Mouse (Mus musculus): ENCODE measurements around the gene Tmem50b. TPM values are rescaled to one million over a fixed set of nuclear protein-coding genes. Genes with fewer than 3 reads are reported as not detected.
"Not testable (repeated sequence)": the region's sequence is repeated elsewhere in the genome, so short reads cannot be mapped to it uniquely, and the experiment has no call there.

Gene Tmem50b
- polyA plus RNA-seq, 1 experiment from 2014 or later, result 47.7 TPM

DNA sequence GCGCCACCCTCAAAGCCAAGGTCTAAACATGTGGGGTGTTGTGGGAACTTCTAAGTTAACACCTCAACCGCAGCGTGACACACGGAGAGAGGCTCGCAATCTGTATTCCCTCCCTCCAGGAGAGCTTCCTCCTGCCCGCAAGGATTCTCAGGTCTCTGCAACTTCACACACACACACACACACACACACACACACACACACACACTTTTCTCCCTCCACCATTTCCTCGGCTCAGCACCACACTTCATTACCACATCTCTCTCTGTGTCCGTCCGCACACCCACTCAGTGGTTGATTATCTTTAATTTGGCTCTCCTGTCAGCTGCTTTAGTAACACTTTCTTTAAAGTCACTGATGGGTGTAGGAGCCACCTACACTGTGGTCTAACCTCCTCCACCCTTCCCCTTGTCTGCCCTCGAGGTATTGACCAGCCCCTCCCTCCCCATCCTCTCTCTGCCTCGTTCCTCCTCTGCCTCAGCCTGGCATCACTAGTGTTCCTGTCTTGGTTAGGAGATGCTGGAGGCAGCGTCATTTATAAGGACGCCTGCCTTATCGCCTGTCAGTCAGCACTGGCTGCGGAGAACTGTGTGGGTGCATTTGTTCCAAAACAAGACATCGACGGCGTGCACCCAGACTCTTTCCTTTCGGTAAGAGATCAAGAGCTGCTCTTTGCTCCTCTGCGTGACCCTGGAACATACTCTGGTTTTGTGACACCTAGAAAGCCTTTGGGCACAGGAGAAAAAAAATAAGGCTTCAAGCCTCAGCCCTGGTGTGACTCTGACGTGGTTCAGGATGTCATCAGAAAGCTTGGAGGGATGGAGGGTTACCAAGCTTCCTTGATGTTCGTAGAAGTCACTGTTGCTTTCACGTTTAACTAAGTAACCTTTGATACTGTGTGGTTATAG lies 64.3 kb downstream of the Tmem50b start:
- 55% methylated on average over 23 of the region's 23 CpGs for WGBS
- H3K27ac ChIP-seq (ENCODE audit: low read length), result no peak overlapping the region

GRCm38 (mm10) chr16:91532429-91532828 lies 65.2 kb downstream of the Tmem50b start:
- no peak overlapping the region for H3K4me2 ChIP-seq (replicated peaks; ENCODE audit: low read depth, low read length)
- H3K9me3 ChIP-seq (ENCODE audit: low read length), result no peaks in the 10 kb centered on the region
- no peak overlapping the region for H3K4me3 ChIP-seq (ENCODE audit: low read length)
- no peak overlapping the region for H3K9ac ChIP-seq (replicated peaks; ENCODE audit: low read length)
- ATAC-seq (ENCODE audit: low FRiP score, low TSS enrichment), result no peak
- H3K27me3 ChIP-seq (ENCODE audit: insufficient read depth, low read length), result no peaks in the 10 kb centered on the region
- no peaks in the 10 kb centered on the region for H3K36me3 ChIP-seq (ENCODE audit: insufficient read depth, low read length)
- H3K4me1 ChIP-seq (ENCODE audit: insufficient read depth, low read length), result 0 out of 2 replicates have a peak, but pooled peaks cover 6% of the 10 kb centered on the region
- WGBS, result 33% methylated on average over 2 of the region's 2 CpGs
- no peak overlapping the region for H3K27ac ChIP-seq (ENCODE audit: low read length)

More for the DNA sequence above, 64.3 kb downstream of the Tmem50b start:
- Histone ChIP-seq H3K36me3 (ENCODE audit: insufficient read depth, low read length) (no peaks in the 10 kb centered on the region), H3K9ac (replicated peaks; ENCODE audit: low read length) (0 out of 2 replicates have a peak overlapping the region, but pooled peaks have one; percentile 4), H3K4me2 (replicated peaks; ENCODE audit: low read depth, low read length) (no peak overlapping the region), H3K4me3 (ENCODE audit: low read length) (no peak overlapping the region), H3K4me1 (ENCODE audit: insufficient read depth, low read length) (peaks cover 7% of the 10 kb centered on the region; the same call in 1 of the 2 replicates), H3K9me3 (ENCODE audit: low read length) (no peaks in the 10 kb centered on the region), H3K27me3 (ENCODE audit: insufficient read depth, low read length) (no peaks in the 10 kb centered on the region)
- ATAC-seq (ENCODE audit: low FRiP score, low TSS enrichment), result no peak

GRCm38 (mm10) chr16:91531856-91532255 lies 65.7 kb downstream of the Tmem50b start:
- 55% methylated on average over 6 of the region's 6 CpGs for WGBS
- Histone ChIP-seq H3K27me3 (ENCODE audit: insufficient read depth, low read length) (no peaks in the 10 kb centered on the region), H3K27ac (ENCODE audit: low read length) (no peak overlapping the region)

DNA sequence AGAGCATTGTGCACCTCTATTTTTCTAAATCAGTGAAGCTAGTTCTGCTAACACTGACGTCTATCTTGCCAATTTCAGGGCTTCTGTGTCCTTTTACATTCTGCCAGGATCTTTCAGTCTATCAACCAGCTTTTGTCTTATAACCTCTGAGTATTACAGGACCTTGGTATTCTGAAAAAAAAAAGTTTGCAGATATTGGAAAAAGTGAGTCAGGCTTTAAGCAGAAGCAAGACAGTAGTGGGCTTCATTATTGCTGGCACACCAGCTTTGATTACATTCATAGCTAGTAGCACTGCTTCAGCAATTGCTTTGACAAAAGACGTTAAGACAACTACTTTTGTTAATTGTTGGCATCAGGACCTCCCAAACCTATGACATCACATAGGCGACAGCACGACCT lies 66.8 kb downstream of the Tmem50b start:
- H3K27ac ChIP-seq (ENCODE audit: low read length); ATAC-seq (ENCODE audit: low FRiP score, low TSS enrichment); H3K9me3 ChIP-seq (ENCODE audit: low read length); H3K4me2 ChIP-seq (replicated peaks; ENCODE audit: low read depth, low read length); H3K4me1 ChIP-seq (ENCODE audit: insufficient read depth, low read length); H3K9ac ChIP-seq (replicated peaks; ENCODE audit: low read length); H3K27me3 ChIP-seq (ENCODE audit: insufficient read depth, low read length); H3K36me3 ChIP-seq (ENCODE audit: insufficient read depth, low read length); H3K4me3 ChIP-seq (ENCODE audit: low read length): not testable (repeated sequence)
- 74% methylated on average over 4 of the region's 4 CpGs for WGBS

More at GRCm38 (mm10) chr16:91531856-91532255, 65.7 kb downstream of the Tmem50b start:
- no peaks in the 10 kb centered on the region for H3K9me3 ChIP-seq (ENCODE audit: low read length)
- H3K4me3 ChIP-seq (ENCODE audit: low read length), result no peak overlapping the region
- H3K4me1 ChIP-seq (ENCODE audit: insufficient read depth, low read length), result 0 out of 2 replicates have a peak, but pooled peaks cover 10% of the 10 kb centered on the region
- no peak overlapping the region for H3K4me2 ChIP-seq (replicated peaks; ENCODE audit: low read depth, low read length)
- no peak overlapping the region for H3K9ac ChIP-seq (replicated peaks; ENCODE audit: low read length)
- no peaks in the 10 kb centered on the region for H3K36me3 ChIP-seq (ENCODE audit: insufficient read depth, low read length)
- no peak for ATAC-seq (ENCODE audit: low FRiP score, low TSS enrichment)

DNA sequence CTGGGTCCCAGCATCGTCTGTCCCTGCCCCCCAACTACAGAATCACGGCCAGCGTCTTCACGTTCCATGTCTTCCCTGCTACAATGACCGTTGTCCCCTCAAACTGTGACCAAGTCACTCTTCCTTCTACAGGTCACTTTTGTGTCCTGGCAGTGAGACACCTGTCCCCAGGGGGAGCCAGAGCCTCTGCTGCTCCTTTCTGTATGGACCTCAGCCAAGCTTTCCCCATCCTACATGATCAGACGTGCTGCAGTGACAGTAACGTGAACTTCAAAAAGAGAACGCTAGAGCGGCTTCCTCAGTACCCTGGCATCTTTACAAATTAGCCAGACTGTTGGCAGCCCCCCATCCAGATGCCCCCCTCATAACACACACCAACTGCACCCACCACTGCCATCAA lies 69.0 kb downstream of the Tmem50b start:
- no peak overlapping the region for H3K27ac ChIP-seq (ENCODE audit: low read length)
- no peak overlapping the region for H3K4me2 ChIP-seq (replicated peaks; ENCODE audit: low read depth, low read length)
- peaks cover 3% of the 10 kb centered on the region; the same call in 1 of the 2 replicates for H3K9me3 ChIP-seq (ENCODE audit: low read length)
- no peak overlapping the region for H3K9ac ChIP-seq (replicated peaks; ENCODE audit: low read length)
- H3K27me3 ChIP-seq (ENCODE audit: insufficient read depth, low read length), result no peaks in the 10 kb centered on the region
- H3K4me3 ChIP-seq (ENCODE audit: low read length), result no peak overlapping the region
- no peak for ATAC-seq (ENCODE audit: low FRiP score, low TSS enrichment)
- H3K4me1 ChIP-seq (ENCODE audit: insufficient read depth, low read length), result 0 out of 2 replicates have a peak, but pooled peaks cover 10% of the 10 kb centered on the region
- H3K36me3 ChIP-seq (ENCODE audit: insufficient read depth, low read length), result no peaks in the 10 kb centered on the region
- 84% methylated on average over 9 of the region's 9 CpGs for WGBS

- no peak for ATAC-seq (ENCODE audit: low FRiP score, low TSS enrichment)
- Histone ChIP-seq H3K27me3 (ENCODE audit: insufficient read depth, low read length) (no peaks in the 10 kb centered on the region), H3K4me3 (ENCODE audit: low read length) (no peak overlapping the region), H3K4me2 (replicated peaks; ENCODE audit: low read depth, low read length) (no peak overlapping the region), H3K4me1 (ENCODE audit: insufficient read depth, low read length) (0 out of 2 replicates have a peak, but pooled peaks cover 10% of the 10 kb centered on the region), H3K27ac (ENCODE audit: low read length) (no peak overlapping the region), H3K9me3 (ENCODE audit: low read length) (peaks cover 3% of the 10 kb centered on the region; the same call in 1 of the 2 replicates), H3K36me3 (ENCODE audit: insufficient read depth, low read length) (no peaks in the 10 kb centered on the region), H3K9ac (replicated peaks; ENCODE audit: low read length) (no peak overlapping the region)
- WGBS, result 31% methylated on average over 5 of the region's 5 CpGs
These were observed 70.1 kb downstream of the Tmem50b start for GRCm38 (mm10) chr16:91527500-91527899.

DNA sequence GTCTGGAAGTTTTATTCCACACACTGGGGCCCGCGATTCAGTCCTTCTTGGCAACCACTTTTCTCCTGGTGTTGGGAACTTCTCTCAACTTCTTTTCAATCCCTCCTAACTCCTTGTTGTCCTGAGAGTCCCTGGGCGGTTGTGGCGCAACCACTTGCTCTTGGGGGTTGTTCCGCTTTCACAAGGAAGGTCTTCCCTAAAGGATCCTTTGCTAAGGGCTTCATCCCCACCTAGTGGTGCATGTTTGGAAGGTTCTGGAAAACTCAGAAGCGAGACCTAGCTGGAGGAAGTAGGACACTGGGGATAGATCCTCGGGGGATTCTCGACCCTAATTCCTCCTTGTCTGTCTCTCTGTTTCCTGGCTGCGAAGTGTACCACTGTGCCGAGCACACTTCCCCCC lies 70.5 kb downstream of the Tmem50b start:
- Histone ChIP-seq H3K36me3 (ENCODE audit: insufficient read depth, low read length) (no peaks in the 10 kb centered on the region), H3K4me1 (ENCODE audit: insufficient read depth, low read length) (0 out of 2 replicates have a peak, but pooled peaks cover 10% of the 10 kb centered on the region), H3K27ac (ENCODE audit: low read length) (no peak overlapping the region), H3K9ac (replicated peaks; ENCODE audit: low read length) (no peak overlapping the region), H3K4me2 (replicated peaks; ENCODE audit: low read depth, low read length) (no peak overlapping the region), H3K9me3 (ENCODE audit: low read length) (peaks cover 3% of the 10 kb centered on the region; the same call in 1 of the 2 replicates), H3K27me3 (ENCODE audit: insufficient read depth, low read length) (no peaks in the 10 kb centered on the region), H3K4me3 (ENCODE audit: low read length) (no peak overlapping the region)
- no peak for ATAC-seq (ENCODE audit: low FRiP score, low TSS enrichment)
- WGBS, result 65% methylated on average over 10 of the region's 10 CpGs

- Histone ChIP-seq H3K4me1 (ENCODE audit: insufficient read depth, low read length) (0 out of 2 replicates have a peak, but pooled peaks cover 7% of the 10 kb centered on the region), H3K4me3 (ENCODE audit: low read length) (no peak overlapping the region), H3K27me3 (ENCODE audit: insufficient read depth, low read length) (no peaks in the 10 kb centered on the region), H3K27ac (ENCODE audit: low read length) (no peak overlapping the region), H3K9me3 (ENCODE audit: low read length) (peaks cover 3% of the 10 kb centered on the region; the same call in 1 of the 2 replicates), H3K36me3 (ENCODE audit: insufficient read depth, low read length) (no peaks in the 10 kb centered on the region), H3K4me2 (replicated peaks; ENCODE audit: low read depth, low read length) (no peak overlapping the region), H3K9ac (replicated peaks; ENCODE audit: low read length) (no peak overlapping the region)
- 95% methylated on average over 6 of the region's 6 CpGs for WGBS
- no peak for ATAC-seq (ENCODE audit: low FRiP score, low TSS enrichment)
These were observed 71.3 kb downstream of the Tmem50b start for GRCm38 (mm10) chr16:91526274-91526673.
